Mouse (Mus musculus): ENCODE results near the gene Rfx7.

GRCm38 (mm10) chr9:72627598-72627997 lies 95.6 kb downstream of the Rfx7 start:
- no peak for TF ChIP-seq CTCF (IDR thresholded peaks at IDR 0.05; ENCODE audit: extremely low read depth, insufficient read depth, insufficient read length, insufficient replicate concordance)
- no peak for TF ChIP-seq POLR2A (IDR thresholded peaks at IDR 0.05; ENCODE audit: low read depth, low read length)
